Comparison of ENCODE assay signal across 8 mouse cellular contexts in genomic region chr12:75817959-75818452, GRCm38 (mm10). TPM values are rescaled to one million over a fixed set of nuclear protein-coding genes. Genes with fewer than 3 reads are reported as not detected.
DNase-seq lines count a peak whose midpoint lies in the region; ATAC-seq lines count a peak whose summit lies in the region.

Gene Syne2, plus strand, starts transcription at chr12:75818134.

- H3K27me3 ChIP-seq in hindbrain, embryonic 12.5 days: no peaks in the 10 kb centered on the region

- H3K4me3 ChIP-seq in hindbrain, embryonic 12.5 days: peak within 1 kb of the TSS; percentile 81

- peak within 1 kb of the TSS; percentile 82 for H3K27ac ChIP-seq in hindbrain, embryonic 12.5 days

- peak within 1 kb of the TSS; percentile 72 for H3K4me2 ChIP-seq in hindbrain, embryonic 12.5 days (replicated peaks)

- peak within 1 kb of the TSS; percentile 84 for H3K9ac ChIP-seq in hindbrain, embryonic 12.5 days

- H3K9me3 ChIP-seq in hindbrain, embryonic 12.5 days (replicated peaks): no peaks in the 10 kb centered on the region

- H3K4me1 ChIP-seq in hindbrain, embryonic 12.5 days: peaks cover 34% of the 10 kb centered on the region

- DNase-seq in R1 (ENCODE audit: low read depth, low spot score): peak; percentile 83
- DNase-seq in cerebellum, postnatal 10 days: peak; percentile 80 to 91
- peak; percentile 13 to 55 for DNase-seq in frontal cortex, postnatal 14 days (ENCODE audit: low spot score in 2 of 2)
- DNase-seq in layer of hippocampus, postnatal 36 days: peak; percentile 56 to 61
- DNase-seq in lung, postnatal 36 days: peak; percentile 89
- DNase-seq in retina, embryonic 14.5 days (ENCODE audit: low spot score): peak; percentile 88
- peak; percentile 74 to 76 for DNase-seq in thymus, postnatal 36 days

- peak; percentile 93 for ATAC-seq in hindbrain, embryonic 12.5 days (ENCODE audit: low FRiP score)

- WGBS in hindbrain, embryonic 12.5 days: under 1% methylated on average over 38 of the region's 54 CpGs

- H3K36me3 ChIP-seq in hindbrain, embryonic 12.5 days: no peaks in the 10 kb centered on the region

RNA-seq across cellular contexts. Expression of gene Syne2, which starts in this region (rescaled TPM):
- 92.8 and 97.9 TPM in 2 replicates for polyA plus RNA-seq in hindbrain, embryonic 12.5 days (2016; fragmentation: Nextera tagmentation; extraction: Ambion mirVana)
- total RNA-seq in layer of hippocampus, postnatal 36 days (2021): 10 to 100 TPM; 21.0 to 25.0 TPM

Comparison
In these comparisons a context has a peak if more than half of its experiments do, and no peak if none do; other contexts are left out.
1. Peak in every context shown above with its lines: DNase-seq, ATAC-seq, H3K4me3 ChIP-seq and H3K27ac ChIP-seq.
2. DNase-seq: peak in every context shown above with its lines; median percentile 89 in lung, postnatal 36 days; 88 in retina, embryonic 14.5 days; 86 in cerebellum, postnatal 10 days; 83 in R1; 75 in thymus, postnatal 36 days; 58 in layer of hippocampus, postnatal 36 days; 34 in frontal cortex, postnatal 14 days.